Mouse (Mus musculus) lung, postnatal 0 days (tissue): ENCODE results near the gene 1810062G17Rik.
A peak's percentile ranks its signal among the peaks of the same experiment; 100 is the strongest.

ENCODE experiments used
- CTCF ChIP-seq: IDR thresholded peaks from 2 replicates; pipeline ENCODE4 v1.5.1; 2016; ENCODE audit warnings: antibody characterized with exemption, mild to moderate bottlenecking
- EP300 ChIP-seq: IDR thresholded peaks from 2 replicates; pipeline ENCODE4 v1.6.1; 2016; ENCODE audit warnings: antibody characterized with exemption, mild to moderate bottlenecking, control low read depth

DNA sequence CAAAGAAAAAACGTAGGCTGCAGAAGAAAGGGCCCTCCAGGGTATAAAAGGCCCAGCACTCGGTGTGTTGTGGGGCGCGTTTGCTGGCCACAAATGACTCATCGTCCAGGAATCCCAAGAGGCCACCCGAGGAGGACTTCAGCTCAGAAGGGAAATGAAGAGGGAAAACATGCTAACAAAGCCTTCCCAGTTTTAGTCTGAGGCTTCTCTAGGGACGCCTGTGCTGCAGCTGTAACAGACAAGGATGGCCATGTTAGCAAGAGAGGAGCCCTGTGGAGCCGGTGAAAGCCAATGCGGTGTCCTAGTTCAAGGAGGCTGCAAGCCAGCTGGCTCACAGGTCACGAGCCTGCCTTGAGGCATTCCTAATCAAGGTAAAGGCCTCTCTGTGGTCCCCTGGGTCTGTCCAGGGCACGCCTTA is 6.0 kb downstream of the 1810062G17Rik start:
- TF ChIP-seq EP300: peak; percentile 69; the same call in 1 of the 2 replicates
- no peak for TF ChIP-seq CTCF
